Mouse (Mus musculus): ENCODE measurements around the gene Arhgap19. TPM values are rescaled to one million over a fixed set of nuclear protein-coding genes. Genes with fewer than 3 reads are reported as not detected.

Arhgap19 gene
- total RNA-seq, 4 experiments from 2014 or later: 2.4 to 3.1 (median 2.9) TPM

DNA sequence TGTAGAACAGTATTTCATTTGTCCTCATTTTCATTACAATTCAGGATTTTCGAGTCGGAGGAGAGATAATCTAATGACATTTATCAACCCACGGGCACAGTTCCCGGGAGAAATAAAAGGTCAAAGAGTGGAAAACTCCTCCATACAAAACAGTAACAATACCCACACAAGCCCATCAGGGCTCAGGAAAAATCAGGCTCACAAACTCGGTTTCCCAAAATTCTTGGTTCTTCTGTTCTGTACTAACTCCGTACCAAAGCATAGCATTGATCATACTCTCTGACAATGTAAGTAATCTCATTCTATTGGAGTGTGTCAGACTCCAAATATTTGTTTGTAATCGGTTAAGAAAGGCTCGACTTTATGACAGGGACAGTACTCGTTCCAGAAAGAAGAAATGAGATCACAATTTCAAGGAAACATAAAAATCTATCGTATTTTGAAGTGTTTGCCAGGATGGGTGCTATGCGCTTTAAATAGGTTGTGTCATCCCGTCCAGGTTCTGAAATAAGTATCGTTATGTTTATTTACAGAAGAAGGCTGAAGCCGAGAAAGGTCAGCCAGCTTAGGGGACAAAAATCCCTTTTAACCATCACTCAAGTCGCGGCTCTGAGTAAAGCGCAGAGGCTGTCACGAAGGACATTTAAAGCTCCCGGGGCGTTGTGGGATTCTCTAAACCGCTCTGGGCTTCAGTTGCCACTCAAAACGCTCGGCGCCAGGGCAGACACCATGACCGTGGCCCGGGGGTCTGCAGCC lies 683 bp downstream of the Arhgap19 start:
- no peak for DNase-seq (ENCODE audit: low spot score in 2 of 2)

DNA sequence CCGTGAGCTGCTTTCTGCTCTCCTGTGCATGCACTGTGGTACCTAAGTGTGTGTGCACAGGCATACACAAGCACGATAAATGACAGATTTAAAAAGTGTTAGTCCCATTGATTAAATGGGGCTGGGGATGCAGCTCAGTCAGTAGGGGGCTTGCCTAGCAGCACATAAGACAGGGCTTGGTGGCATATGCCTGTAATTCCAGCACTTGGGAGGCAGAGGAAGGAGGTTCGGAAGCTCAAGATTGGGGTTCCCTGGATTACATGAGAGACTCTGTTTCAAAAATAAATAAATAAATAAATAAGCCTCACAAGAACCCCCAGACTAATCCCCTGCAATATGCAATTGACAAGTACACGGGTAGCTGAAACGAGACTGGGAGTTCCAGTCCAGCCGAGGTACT lies 1.4 kb downstream of the Arhgap19 start:
- no peak for DNase-seq (ENCODE audit: low spot score in 2 of 2)

DNA sequence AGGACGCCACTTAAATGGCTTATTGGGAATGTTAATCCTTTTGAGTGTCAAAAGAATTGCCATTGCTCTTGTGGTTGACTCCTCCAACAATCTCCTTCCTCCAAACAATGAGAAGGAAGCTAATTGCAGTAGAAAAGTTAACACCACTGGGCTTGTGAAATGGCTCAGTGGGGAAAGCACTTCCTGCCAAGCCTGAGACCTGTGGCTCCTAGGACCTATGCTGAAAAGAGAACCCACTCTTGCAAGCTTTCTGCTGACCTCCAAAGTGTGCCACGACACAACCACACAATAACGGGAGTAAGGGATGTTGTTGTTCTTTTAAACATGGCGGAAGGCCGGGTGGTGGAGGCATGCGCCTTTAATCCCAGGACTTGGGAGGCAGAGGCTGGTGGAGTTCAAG lies 4.3 kb downstream of the Arhgap19 start:
- no peak for DNase-seq (ENCODE audit: low spot score in 2 of 2)

DNA sequence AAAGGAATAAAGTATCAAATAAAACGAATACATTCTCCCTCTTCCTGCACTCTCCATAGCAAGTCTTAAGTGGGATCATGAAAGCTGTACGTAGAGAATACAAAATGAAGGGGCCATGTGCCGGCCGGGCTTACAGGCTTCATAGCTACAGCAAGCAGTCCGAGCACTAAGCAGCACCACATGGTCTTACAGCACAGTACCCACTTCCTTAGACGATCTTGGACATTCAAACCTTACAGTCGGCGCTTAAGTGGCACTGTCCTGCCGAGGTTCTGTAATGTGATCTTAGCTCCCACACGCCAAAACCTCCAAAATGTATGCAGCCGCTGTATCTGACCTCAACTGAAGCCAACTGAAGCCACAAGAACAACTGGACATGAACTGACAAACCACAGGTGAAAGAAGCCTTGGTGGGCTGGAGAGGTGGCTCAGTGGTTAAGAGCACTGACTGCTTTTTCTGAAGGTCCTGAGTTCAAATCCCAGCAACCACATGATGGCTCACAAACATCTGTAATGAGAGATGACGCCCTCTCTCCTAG lies 5.0 kb downstream of the Arhgap19 start:
- no peak for DNase-seq (ENCODE audit: low spot score in 2 of 2)

DNA sequence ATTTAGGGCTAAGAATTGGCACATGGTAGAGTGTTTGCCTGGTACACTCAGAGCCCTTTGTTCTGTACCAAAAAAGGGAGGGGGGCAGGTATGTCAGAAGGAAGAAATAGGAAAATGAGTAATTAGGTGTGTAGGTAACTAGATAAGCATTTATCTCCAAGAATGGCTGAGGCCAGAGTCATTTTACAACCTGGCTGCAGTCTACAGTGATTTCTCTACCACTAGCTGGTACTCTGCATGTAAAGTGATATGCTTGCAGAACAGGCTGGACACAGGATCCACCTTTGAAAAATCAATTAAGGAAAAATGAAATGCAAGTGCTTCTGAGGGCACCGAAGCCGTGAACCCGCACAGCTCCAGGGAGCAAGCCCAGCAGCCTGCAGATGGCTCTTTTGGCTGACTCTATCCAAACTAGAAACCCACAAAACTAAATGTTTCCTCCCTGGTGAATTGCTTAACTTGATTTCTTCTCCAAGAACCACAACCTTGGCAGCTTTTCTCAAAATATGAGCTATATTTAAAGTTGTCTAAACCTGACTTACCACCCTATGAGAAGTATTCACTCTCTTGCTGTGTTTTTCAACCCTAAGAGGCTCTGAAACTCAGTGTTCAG lies 5.6 kb downstream of the Arhgap19 start:
- no peak for DNase-seq (ENCODE audit: low spot score in 2 of 2)

DNA sequence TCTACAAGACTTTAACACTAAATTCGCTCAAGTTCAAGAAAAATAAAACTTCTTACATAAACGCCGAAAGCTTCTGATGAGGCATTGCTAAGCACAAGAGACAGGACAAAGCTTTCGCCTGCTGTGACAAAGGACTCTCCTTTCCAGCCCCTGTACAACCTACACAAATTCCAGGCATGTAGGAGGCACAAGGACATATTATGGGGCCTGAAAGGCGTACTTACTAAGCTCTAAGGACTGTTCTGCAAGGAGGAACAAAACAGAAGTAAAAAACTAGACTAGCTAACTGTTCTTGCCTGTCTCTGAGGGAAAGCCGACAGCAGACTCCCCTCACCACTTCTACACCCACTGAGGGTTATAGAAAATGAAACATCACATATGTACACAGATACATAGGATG lies 6.9 kb downstream of the Arhgap19 start:
- no peak for DNase-seq (ENCODE audit: low spot score in 2 of 2)

DNA sequence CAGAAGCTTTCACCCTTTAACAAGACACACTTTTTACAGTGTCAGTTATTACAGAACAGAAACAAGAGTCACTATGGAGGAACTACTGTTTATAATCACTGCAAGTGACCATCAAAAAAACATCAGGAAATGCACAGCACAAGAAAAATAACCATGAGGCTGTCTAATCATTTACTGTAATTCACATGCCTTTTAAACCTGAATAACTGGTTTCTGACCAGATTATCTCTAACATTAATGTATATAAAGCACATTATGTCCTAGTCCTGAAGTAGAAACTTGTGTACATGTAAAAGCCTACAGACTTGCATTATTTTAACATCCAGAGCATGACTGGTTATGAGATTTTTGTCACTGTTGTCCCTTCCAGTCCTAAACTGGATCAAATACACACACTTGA lies 7.8 kb downstream of the Arhgap19 start:
- no peak for DNase-seq (ENCODE audit: low spot score in 2 of 2)

DNA sequence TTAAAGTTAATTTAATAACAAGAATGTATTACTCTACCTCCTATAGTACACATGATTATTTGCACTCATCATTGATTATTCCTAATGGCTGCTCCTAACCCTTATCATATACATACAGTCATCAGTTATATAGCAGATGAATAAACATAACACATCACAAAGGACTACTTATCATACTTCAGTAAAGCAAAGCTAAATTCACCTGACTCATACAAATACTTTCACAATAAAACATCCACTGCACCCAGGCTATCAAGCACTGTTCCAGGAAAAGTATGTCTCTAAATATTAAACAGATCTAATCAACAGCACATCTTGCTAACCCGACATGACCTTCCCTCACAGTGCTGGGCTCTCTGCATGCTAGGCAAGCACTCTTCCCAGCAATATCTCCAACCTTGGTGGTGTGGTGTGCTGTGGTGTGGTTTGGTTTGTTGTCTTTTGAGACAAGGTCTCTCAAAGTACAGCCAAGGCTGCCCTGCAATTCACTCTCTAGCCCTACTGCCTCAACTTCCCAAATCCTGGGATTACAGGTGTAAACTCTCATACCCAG lies 8.8 kb downstream of the Arhgap19 start:
- no peak for DNase-seq (ENCODE audit: low spot score in 2 of 2)

DNA sequence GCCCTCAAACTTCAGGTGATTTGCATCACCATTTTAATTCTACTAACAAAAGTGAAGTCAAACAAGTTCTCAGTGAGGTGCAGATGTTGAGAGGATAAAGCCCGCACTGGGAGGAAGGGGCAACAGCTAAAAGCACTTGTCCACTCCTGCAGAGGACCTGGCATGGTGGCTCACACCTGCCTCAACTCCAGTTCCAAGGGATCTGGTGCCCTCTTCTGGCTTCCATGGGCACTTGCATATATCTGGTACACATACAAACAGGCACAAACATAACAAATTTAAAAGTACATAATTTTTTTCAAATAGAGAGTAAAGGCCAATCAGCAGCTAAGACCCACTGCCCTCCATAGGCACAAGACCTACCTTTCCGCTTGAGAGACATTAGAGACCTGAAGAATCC lies 10.5 kb downstream of the Arhgap19 start:
- DNase-seq (ENCODE audit: low spot score in 2 of 2): no peak

DNA sequence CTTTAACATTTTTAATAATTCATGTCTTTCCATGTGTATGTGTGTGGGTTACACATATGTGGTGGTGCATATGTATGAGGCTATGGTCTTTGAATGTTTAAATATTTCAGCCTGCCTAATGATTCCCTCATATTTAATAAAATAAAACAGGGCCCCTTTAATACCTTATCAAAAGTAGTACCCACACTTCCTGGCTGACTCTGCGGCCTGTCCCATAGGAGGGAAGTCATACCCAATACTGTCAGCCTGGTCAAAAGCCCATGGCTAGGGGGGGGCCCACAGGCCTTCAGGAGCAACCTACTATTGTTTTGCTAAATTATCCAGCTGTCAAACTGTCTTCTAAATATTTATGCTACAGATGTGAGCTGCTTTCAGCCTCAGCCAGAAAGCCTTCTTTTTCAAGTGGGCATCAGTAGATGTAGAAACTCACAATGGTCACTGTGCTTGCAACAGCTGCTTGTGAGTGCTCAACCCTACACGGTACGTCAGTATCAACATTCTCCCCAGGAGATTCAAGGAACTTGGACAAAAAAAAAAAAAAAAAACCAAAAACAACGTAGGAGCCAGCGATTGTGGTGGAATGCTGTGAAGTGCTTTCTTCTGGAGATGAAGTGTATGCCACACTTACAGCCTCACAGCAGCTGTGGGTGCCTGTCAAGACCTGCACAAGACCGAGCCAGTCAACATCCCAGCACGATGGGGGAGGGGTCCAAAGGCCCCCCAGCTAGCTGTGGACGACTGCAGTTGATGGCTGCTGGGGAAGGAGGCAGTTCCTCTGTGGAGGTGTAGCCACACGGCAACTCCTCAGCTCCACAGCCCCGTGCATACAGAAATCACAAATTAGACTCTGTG lies 12.5 kb downstream of the Arhgap19 start:
- DNase-seq (ENCODE audit: low spot score in 2 of 2): no peak

DNA sequence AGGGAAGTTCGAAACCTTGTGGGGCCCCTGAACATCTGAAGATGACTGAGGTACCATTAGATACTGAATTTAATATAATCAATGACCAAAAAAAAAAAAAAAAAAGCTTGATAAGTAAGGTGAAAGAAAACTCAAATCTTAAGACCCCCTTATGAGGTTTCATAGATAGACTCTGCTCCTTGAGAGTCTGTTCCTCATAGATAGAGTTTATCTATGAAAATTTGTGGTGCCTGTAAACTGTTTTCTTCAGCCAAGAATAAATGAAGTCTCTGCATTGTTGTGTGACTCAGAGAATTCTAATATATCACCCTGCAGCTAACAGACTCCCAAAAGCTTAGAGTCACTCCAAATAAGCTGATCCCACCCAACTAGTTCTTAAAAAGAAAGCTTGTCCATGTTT lies 15.0 kb downstream of the Arhgap19 start:
- DNase-seq (ENCODE audit: low spot score in 2 of 2): no peak

DNA sequence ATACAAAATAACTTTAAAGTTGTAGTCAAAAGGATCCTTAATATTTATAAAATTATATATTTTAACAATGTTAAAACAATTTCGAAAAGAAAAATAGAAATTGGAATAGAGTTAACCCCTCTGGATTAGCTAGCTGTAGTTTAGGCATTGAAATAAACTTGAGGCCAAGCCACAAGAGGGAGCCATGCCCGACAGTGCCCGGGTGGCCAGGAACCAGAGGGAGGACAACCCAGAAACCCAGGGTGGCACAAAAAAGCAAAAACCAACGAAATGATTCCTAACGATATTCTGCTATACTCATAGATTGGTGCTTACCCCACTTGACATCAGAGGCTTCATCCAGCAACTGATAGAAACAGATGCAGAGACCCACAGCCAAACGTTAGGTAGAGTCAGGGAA lies 24.3 kb downstream of the Arhgap19 start:
- DNase-seq (ENCODE audit: low spot score in 2 of 2): no peak

DNA sequence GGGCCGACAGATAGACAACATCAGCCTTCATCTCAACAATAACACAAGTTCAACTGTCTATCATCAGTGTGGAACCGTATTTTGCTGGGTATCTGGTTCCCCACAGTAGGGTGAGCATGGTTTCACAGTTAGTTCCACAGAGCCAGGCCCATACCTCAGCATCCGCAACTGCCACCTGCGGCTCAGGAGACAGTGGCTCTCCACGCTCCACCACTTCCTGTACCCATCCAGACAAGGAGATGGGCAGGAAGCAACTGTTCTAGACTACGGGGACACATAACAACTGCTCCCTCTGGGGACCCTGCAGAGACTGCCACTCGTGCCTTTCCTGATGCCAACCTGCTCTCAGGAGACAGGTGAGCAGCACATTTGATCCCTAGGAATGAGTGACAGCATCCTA lies 33.1 kb downstream of the Arhgap19 start:
- DNase-seq (ENCODE audit: low spot score in 2 of 2): no peak

DNA sequence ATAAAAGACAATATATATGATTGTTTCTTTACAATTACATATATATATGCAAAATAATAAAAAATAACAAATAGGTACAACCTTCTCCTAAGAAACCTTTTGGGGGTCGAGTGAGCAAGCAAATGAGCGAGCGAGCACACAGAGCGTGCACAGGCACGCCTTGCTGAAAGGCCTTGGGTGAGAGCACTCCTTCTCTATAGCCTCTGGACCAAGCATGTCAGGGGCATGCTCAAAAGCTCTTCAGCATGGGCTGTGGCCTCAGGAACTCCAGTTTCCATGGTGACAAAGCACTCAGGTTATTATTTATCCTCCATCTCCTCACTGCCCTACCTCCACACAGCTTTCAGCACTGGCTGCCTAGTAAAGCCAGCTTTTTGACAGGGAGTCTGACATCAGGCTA lies 35.2 kb downstream of the Arhgap19 start:
- DNase-seq (ENCODE audit: low spot score in 2 of 2): no peak

DNA sequence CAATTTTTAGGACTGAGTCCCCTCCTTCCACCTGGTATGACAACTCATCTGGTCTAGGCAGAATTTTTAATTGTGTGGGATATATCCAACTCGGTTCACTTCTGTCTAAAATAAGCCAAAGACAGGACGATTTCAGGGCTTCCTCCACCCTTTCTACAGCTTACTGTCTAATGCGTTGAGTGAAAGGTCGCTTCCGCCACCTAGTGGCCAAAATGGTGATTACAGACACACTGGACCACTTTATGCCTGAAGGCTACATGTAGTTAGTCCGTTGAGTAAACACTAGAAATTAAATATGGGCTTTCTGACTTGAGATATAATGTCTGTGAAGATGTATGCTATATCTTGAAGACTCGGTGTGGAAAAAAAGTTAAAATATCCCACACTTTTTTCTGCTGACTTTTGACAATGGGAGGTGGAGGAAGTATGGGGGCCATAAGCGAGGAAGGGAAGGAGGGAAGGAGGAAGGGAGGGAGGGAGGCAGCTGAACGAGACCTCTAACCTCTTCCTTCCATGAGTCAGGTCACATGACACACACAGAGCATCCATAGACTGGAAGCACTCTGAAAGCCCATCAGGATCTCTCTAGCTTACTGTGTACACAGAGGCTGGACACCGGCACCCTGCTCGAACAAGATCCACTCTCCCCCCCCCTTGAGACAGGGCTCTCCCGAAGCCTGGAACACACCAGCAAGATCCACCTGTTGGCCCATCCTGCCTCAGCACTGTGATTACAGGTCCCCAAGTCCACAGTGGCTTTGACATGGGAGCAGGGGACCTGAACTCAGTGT lies 37.8 kb downstream of the Arhgap19 start:
- peak; percentile 78 to 97 for DNase-seq (ENCODE audit: low spot score in 2 of 2)

DNA sequence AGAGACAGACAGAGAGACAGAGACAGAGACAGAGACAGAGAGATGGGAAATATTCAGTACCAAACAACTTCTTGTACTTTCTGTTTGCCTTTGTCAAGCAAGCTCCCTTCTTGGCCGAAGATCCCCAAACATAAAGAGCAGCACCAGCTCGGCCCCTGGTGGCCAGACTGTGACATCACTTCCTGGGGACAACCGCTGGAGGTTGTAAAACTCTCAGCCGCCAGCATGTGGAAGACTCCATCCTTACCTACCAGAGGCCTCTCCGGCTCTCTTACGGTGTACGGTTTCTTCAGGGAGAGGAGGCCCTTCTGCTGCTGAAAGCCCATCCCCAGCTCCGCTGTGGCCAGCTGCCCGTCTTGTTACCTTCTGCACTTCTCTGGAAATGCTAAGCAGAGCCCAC lies 40.3 kb downstream of the Arhgap19 start:
- no peak for DNase-seq (ENCODE audit: low spot score in 2 of 2)

DNA sequence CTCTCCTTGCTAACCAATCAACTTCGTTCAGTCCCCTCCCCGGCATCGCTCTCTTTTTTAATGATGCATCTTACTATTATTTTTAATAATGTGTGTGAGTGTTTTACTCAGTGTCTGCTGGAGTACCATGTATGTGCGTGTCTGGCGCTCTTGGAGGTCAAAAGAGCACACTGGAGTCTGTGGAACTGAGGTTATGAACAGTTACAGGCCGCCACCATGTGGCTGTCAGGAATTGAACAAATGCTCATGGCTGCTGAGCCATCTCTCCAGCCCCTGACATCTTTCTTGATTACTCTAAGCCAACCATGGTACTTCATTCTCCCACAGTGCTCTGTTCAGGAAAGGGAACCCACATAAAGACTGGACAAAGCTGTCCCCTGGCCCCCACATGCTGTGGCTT lies 42.1 kb downstream of the Arhgap19 start:
- DNase-seq (ENCODE audit: low spot score in 2 of 2): no peak

DNA sequence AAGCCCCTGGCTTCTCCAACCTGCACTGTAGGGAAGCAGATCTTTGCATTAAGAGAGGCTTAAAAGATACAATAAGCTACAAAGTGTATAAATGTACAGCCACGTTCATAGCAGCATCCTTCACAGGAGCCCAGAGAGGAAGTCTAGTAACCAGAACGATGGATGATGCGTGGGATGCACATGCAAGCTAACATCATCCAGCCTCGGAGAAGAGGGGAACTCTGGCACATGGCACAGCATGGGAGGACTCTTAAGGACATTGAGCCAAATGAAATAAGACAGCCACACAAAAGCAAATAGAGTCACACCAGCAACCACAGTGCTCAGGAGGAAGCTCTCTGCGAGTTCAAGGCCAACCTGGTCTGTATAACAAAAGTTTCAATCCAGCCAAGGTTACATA lies 42.6 kb downstream of the Arhgap19 start:
- DNase-seq (ENCODE audit: low spot score in 2 of 2): no peak

DNA sequence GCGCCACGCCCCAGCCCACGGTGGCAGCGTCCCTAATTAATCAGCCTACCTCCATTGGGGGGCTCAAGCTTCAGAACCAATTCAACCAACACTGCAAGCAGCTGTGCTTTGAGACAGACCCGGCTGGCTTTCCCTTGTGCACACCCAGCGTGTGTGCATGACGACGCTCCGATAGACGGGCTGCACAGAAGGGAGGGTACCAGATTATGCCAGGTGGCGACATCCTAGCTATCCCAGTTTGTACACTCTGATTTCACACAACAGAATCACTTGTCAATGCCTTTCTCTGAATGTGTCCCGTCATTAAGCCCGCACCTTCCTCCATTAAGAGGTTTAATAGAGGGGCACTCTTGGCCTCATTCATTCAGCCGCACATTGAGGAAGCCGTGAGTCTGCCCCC lies 47.1 kb downstream of the Arhgap19 start:
- no peak for DNase-seq (ENCODE audit: low spot score in 2 of 2)

DNA sequence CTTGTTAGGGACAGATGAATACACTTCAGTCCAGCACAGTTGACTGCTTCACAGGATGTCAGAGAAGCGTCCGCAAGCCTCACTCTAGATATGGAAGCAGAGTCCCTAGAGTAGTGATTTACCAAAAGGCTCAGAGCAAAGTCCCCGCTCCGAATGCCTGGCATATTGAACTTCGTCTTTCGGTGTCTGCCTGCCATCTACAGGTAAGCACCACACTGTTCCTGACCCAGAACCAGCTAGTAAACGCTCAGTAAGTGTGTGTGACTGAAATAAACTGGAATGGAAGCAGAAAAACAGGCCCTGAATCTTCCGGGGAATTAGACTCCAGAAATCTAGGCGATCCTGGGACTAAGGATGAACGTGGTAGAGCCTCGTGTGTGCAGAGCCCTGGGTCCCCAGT lies 49.9 kb downstream of the Arhgap19 start:
- no peak for DNase-seq (ENCODE audit: low spot score in 2 of 2)

DNA sequence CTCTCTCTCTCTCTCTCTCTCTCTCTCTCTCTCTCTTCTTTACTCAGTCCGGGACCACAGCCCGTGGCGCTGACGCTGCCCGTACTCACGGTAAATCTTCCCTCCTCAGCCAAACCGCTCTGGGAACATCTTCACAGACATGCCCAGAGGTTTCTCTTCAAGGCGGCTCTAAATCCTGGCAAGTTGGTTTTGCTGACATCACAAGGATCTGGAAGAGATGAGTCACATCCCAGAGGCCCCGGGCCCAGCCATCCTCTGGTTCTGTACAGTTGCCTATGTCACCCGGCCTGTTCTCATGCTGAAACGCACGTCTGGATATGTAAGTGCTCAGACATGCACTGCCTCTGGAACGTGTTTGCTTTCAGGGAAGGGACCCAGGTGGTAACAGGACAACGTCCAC lies 54.4 kb downstream of the Arhgap19 start:
- DNase-seq (ENCODE audit: low spot score in 2 of 2): no peak

Measured in layer of hippocampus, adult 8-10 months (tissue).